Mouse (Mus musculus) inflammation-experienced regulatory T-cells (primary cell): ENCODE results near the gene Clasrp. TPM values are rescaled to one million over a fixed set of nuclear protein-coding genes. Genes with fewer than 3 reads are reported as not detected.

Experiments used
- polyA plus RNA-seq, 2 experiments: library from polyadenylated mRNA; unstranded; fragments of 100-300 nt; shearing (Covaris generic); gene quantifications; one replicate each; pipeline ENCODE4 v1.2.1; 2017

Clasrp gene
- polyA plus RNA-seq, result 10 to 100 TPM; 59.6 to 76.8 TPM

DNA sequence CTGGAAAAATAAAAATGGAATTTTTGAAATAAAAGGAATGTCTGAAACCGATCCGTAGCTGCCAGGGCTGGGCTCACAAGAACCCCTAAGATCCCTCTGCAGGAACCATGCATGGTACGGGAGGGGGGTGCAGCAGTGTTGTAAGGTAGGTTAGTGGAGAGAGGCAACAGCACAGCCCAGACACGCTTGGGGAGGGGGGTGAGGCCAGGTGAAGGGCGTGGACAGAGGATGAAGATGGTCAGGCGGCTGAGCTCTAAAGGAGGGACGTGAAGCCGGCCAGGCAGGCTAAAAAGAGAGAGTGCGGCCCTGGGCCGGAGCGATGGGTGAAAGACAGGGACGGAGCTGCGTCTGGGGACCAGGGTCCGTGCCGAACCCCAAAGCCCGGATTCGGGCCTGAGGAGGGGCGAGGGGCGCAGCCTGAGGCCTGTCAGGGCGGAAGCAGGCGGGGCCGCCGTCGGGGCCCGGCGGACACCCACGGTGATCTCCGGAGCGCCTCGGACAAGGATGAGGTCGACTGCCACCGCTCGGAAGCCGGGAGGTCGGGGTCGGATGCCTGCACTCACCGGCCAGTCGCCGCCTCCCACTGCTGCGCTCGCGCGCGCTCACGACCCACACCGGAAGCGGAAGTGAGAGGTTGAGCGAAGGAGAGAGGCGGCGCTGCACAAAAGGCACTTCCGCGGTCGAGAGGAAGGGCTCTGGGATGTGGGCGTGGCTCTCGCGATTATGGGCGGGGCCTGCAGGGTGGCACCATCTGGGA, at the start of gene Clasrp:
Gene Clasrp, minus strand, starts transcription at position 638 of the 757 bp plus-strand sequence.

DNA sequence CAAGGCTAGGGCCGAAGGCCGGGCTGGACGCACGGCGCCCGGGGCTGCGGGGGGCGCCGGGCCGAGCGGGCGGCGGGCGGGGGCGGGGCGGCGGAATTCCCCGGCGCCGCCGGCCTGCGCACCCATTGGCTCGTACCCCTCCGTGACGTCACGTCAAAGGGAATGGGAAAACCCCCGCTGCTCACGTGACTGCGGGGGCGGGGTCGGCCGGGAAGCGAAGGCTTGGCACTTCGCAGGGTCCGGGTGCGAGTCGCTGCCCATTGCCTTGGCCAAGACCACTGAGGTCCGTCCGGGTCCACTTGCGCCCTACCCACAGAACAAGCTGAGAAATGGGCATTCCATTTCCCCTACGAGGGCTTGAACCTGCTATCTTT, 25.1 kb upstream of the Clasrp start, which contains the start of gene Relb:
Gene Relb, minus strand, starts transcription at position 78 of the 374 bp plus-strand sequence.

DNA sequence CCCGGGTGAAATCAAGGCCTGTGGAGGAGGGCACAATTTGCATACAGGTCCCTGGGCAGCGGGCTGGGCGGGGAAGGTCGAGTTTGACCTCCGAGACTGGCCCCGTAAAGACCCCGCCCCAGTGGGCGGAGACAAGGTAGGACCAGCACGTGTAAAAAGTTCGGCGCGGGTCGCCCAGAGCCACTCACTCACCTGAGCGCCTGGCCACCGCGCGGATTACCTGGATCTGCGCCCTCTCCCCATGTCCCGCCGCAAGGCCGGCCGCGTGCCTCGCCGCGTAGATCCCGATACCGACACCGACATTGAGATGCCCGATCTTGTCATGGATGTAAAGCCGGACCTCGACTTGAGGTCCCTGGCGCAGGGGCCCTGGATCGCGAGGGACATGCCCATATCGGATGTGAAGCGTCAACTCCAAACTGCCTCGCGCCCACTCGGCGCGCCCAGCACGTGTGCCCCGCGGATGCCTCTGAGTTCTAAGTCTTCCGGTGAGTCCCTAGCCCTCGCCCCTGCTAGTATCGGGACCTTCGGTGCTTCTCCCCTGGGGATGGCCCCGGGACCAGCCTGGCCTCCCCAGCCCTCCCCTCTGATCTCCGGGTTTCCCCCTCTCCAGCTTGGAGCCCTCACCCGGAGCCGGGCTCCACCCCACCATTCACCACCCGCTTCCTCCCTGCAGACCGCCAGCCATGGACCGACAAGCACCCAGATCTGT, 27.0 kb downstream of the Clasrp start, which contains the start of the genes Zfp296 and Gemin7:
Gene Zfp296, plus strand, starts transcription at position 147 of the 712 bp plus-strand sequence.
Gene Gemin7, minus strand, starts transcription at position 455 of the 712 bp plus-strand sequence.

DNA sequence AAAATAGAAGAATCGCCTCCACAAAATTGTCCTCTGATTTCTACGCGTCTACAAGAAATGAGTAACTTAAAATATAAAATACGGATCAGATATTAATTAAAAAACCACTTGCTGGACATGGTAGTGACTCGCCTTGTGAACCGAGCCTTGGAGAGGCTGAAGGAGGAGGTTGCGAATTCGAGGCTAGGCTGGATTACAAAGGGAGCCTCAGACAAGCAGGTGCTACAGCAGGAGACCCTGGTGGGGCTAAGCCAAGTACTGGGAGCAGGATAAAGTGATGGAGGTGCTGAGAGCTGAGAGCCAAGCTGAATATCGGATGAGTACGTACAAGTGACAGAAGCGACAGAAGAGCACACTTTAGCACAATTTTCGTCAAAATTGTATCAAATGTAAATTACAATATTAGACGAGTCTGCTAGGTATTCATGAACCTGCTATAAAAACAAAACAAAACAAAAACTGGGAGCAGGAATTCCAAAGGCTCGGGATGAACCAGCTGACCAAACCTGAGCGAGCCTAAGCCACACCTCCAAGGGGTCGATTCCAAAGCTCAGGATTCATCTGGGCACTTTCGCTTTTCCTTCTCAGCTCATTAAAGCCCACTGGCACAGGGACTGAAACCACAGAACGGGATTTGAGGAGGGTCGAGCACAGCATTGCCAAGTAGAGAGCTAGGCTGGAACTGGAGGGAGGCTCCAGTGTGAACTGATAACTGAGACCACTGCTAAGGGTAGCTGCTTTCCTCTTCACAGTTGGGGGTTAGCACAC, 41.5 kb downstream of the Clasrp start, which contains the start of gene Ppp1r37:
Gene Ppp1r37, minus strand, starts transcription at position 434 of the 768 bp plus-strand sequence.

Other genes starting within 250 kb of the Clasrp start
- gene Cd3eap, start 245.0 kb downstream of the Clasrp start, polyA plus RNA-seq, result 10 to 100 TPM in 1 of 2 experiments, 1 to 10 TPM in 1; 9.9 to 14.4 TPM
- gene Ppp1r13l, start 244.7 kb downstream of the Clasrp start, polyA plus RNA-seq, result 1 to 10 TPM in 1 of 2 experiments, under 1 TPM in 1; 0.48 to 1.3 TPM
- 10 to 100 TPM in 1 of 2 experiments, 1 to 10 TPM in 1; 9.8 to 12.6 TPM for gene Ercc2, start 222.5 kb downstream of the Clasrp start, polyA plus RNA-seq
- 10 to 100 TPM; 12.0 to 18.6 TPM for gene Klc3, start 200.4 kb downstream of the Clasrp start, polyA plus RNA-seq
- 1 to 10 TPM in 1 of 2 experiments, under 1 TPM in 1; 0.45 to 2.1 TPM for gene Ckm, start 199.7 kb downstream of the Clasrp start, polyA plus RNA-seq
- gene Mark4, start 145.7 kb downstream of the Clasrp start, polyA plus RNA-seq, result 1 to 10 TPM; 6.1 to 8.5 TPM
- gene Exoc3l2, start 141.2 kb downstream of the Clasrp start, polyA plus RNA-seq, result under 1 TPM in 1 of 2 experiments, not detected in 1; 0.09 TPM
- 1 to 10 TPM; 9.1 to 9.8 TPM for gene Bloc1s3, start 96.1 kb downstream of the Clasrp start, polyA plus RNA-seq
- 100 to 1,000 TPM in 1 of 2 experiments, 10 to 100 TPM in 1; 79.0 to 101 TPM for gene Trappc6a, start 96.1 kb downstream of the Clasrp start, polyA plus RNA-seq
- under 1 TPM in 1 of 2 experiments, not detected in 1; 0.60 TPM for gene Nkpd1, start 86.6 kb downstream of the Clasrp start, polyA plus RNA-seq
- gene Ppp1r37, start 41.4 kb downstream of the Clasrp start, polyA plus RNA-seq, result 10 to 100 TPM; 15.7 to 15.9 TPM
- 1 to 10 TPM in 1 of 2 experiments, under 1 TPM in 1; 0.94 to 1.7 TPM for gene Zfp296, start 27.2 kb downstream of the Clasrp start, polyA plus RNA-seq
- 100 to 1,000 TPM; 111 to 136 TPM for gene Gemin7, start 26.9 kb downstream of the Clasrp start, polyA plus RNA-seq
- 100 to 1,000 TPM in 1 of 2 experiments, 10 to 100 TPM in 1; 95.9 to 105 TPM for gene Relb, start 25.0 kb upstream of the Clasrp start, polyA plus RNA-seq
- 100 to 1,000 TPM; 150 to 152 TPM for gene Clptm1, start 60.5 kb upstream of the Clasrp start, polyA plus RNA-seq
- not detected for gene Apoc2, start 73.5 kb upstream of the Clasrp start, polyA plus RNA-seq
- gene Gm44805, start 76.9 kb upstream of the Clasrp start, polyA plus RNA-seq, result not detected
- gene Apoc4, start 77.0 kb upstream of the Clasrp start, polyA plus RNA-seq, result under 1 TPM in 1 of 2 experiments, not detected in 1; 0.07 TPM
- 1 to 10 TPM in 1 of 2 experiments, not detected in 1; 1.5 TPM for gene Apoc1, start 88.2 kb upstream of the Clasrp start, polyA plus RNA-seq
- gene Apoe, start 94.7 kb upstream of the Clasrp start, polyA plus RNA-seq, result 10 to 100 TPM; 10.9 to 46.1 TPM
- 10 to 100 TPM; 74.3 to 77.1 TPM for gene Tomm40, start 111.0 kb upstream of the Clasrp start, polyA plus RNA-seq
- under 1 TPM; 0.10 to 0.84 TPM for gene Nectin2, start 146.0 kb upstream of the Clasrp start, polyA plus RNA-seq
- 10 to 100 TPM in 1 of 2 experiments, 1 to 10 TPM in 1; 2.3 to 15.9 TPM for gene Bcam, start 166.5 kb upstream of the Clasrp start, polyA plus RNA-seq
- 1 to 10 TPM in 1 of 2 experiments, under 1 TPM in 1; 0.25 to 1.3 TPM for gene Cblc, start 192.3 kb upstream of the Clasrp start, polyA plus RNA-seq
- gene Bcl3, start 218.3 kb upstream of the Clasrp start, polyA plus RNA-seq, result 100 to 1,000 TPM in 1 of 2 experiments, 10 to 100 TPM in 1; 88.9 to 130 TPM
- not detected for gene Gm19345, start 247.5 kb upstream of the Clasrp start, polyA plus RNA-seq